Mouse (Mus musculus): ENCODE measurements around the gene Prr11.
"Not testable (repeated sequence)": the region's sequence is repeated elsewhere in the genome, so short reads cannot be mapped to it uniquely, and the experiment has no call there.

Gene Prr11

GRCm38 (mm10) chr11:87108409-87108754 lies at the start of gene Prr11:
Gene Prr11 (minus strand): TSS chr11:87108708.
- DNase-seq: no peak

GRCm38 (mm10) chr11:87158012-87158411 lies 49.5 kb upstream of the Prr11 start:
- no peak for DNase-seq

GRCm38 (mm10) chr11:87136233-87136632 lies 27.7 kb upstream of the Prr11 start:
- no peak for DNase-seq

- DNase-seq: peak; percentile 82
These were observed 18.6 kb upstream of the Prr11 start, which contains the start of gene Trim37 for GRCm38 (mm10) chr11:87126824-87127816. Gene Trim37 (plus strand): TSS chr11:87127077.

GRCm38 (mm10) chr11:87126281-87126823 lies 17.8 kb upstream of the Prr11 start:
- DNase-seq: no peak

- no peak for DNase-seq
These were observed 17.1 kb upstream of the Prr11 start for GRCm38 (mm10) chr11:87125562-87125961.

GRCm38 (mm10) chr11:87121864-87122263 lies 13.4 kb upstream of the Prr11 start:
- no peak for DNase-seq

- no peak for DNase-seq
These were observed 1.8 kb upstream of the Prr11 start for GRCm38 (mm10) chr11:87110172-87110909.

GRCm38 (mm10) chr11:87109519-87110171 lies 1.1 kb upstream of the Prr11 start:
- peak; percentile 6 for DNase-seq

- DNase-seq: peak; percentile 95
These were observed 429 bp upstream of the Prr11 start, which contains the start of gene Ska2 for GRCm38 (mm10) chr11:87108755-87109518. Gene Ska2 (plus strand): TSS chr11:87109234.

GRCm38 (mm10) chr11:87087142-87087541 lies 21.4 kb downstream of the Prr11 start:
- DNase-seq: no peak

GRCm38 (mm10) chr11:87086290-87086984 lies 22.1 kb downstream of the Prr11 start, which contains the start of gene Smg8:
Gene Smg8 (minus strand): TSS chr11:87086774.
- DNase-seq: peak; percentile 85

- no peak for DNase-seq
These were observed 23.0 kb downstream of the Prr11 start for GRCm38 (mm10) chr11:87085461-87085860.

GRCm38 (mm10) chr11:87083712-87084111 lies 24.8 kb downstream of the Prr11 start:
- no peak for DNase-seq

GRCm38 (mm10) chr11:87073866-87074440 lies 34.6 kb downstream of the Prr11 start, which contains the start of gene Gdpd1:
Gene Gdpd1 (minus strand): TSS chr11:87074062.
- DNase-seq: peak; percentile 88

GRCm38 (mm10) chr11:87073343-87073865 lies 35.1 kb downstream of the Prr11 start:
- DNase-seq: peak; percentile 72

GRCm38 (mm10) chr11:87062087-87062486 lies 46.4 kb downstream of the Prr11 start:
- no peak for DNase-seq

GRCm38 (mm10) chr11:87060410-87060809 lies 48.1 kb downstream of the Prr11 start:
- no peak for DNase-seq

- no peak for DNase-seq
These were observed 52.2 kb downstream of the Prr11 start for GRCm38 (mm10) chr11:87056286-87056685.

GRCm38 (mm10) chr11:87048900-87049299 lies 59.6 kb downstream of the Prr11 start:
- not testable (repeated sequence) for DNase-seq

Measured in lung, postnatal 14 days (tissue).